Mouse (Mus musculus) cerebellum, adult 2 months (tissue): ENCODE measurements around the gene Gigyf1.

Experiments
- CTCF ChIP-seq: fragments of 200-500 bp; IDR thresholded peaks from 2 replicates; pipeline ENCODE4 v1.5.1; 2011; ENCODE audit warnings: low read depth, mild to moderate bottlenecking, control low read depth, low read length, moderate library complexity, borderline replicate concordance; ENCODE audit not compliant: insufficient read depth
- POLR2A ChIP-seq: fragments of 200-500 bp; IDR thresholded peaks from 2 replicates; pipeline ENCODE4 v1.6.1; 2011; ENCODE audit warnings: low read length, control low read depth, borderline replicate concordance; ENCODE audit not compliant: insufficient read depth

- no peak for TF ChIP-seq CTCF
- TF ChIP-seq POLR2A = no peak
Measured at GRCm38 (mm10) chr5:137535318-137535717, 17.0 kb downstream of the Gigyf1 start.
